Mouse (Mus musculus) embryonic fibroblast, embryonic 13.5 days (primary cell): ENCODE measurements around the gene Car8.

ENCODE experiments used
- CTCF ChIP-seq: IDR thresholded peaks from 2 replicates; pipeline ENCODE4 v1.5.1; 2011; ENCODE audit warnings: mild to moderate bottlenecking, control low read depth, low read length, moderate library complexity, borderline replicate concordance; ENCODE audit not compliant: insufficient read depth
- POLR2A ChIP-seq: IDR thresholded peaks from 2 replicates; pipeline ENCODE4 v1.6.1; 2011; ENCODE audit warnings: low read depth, mild to moderate bottlenecking, control low read depth, low read length, moderate library complexity

GRCm38 (mm10) chr4:8154589-8155198 lies 84.1 kb downstream of the Car8 start:
- TF ChIP-seq POLR2A (no peak), CTCF (no peak)
